In the genomic region with DNA sequence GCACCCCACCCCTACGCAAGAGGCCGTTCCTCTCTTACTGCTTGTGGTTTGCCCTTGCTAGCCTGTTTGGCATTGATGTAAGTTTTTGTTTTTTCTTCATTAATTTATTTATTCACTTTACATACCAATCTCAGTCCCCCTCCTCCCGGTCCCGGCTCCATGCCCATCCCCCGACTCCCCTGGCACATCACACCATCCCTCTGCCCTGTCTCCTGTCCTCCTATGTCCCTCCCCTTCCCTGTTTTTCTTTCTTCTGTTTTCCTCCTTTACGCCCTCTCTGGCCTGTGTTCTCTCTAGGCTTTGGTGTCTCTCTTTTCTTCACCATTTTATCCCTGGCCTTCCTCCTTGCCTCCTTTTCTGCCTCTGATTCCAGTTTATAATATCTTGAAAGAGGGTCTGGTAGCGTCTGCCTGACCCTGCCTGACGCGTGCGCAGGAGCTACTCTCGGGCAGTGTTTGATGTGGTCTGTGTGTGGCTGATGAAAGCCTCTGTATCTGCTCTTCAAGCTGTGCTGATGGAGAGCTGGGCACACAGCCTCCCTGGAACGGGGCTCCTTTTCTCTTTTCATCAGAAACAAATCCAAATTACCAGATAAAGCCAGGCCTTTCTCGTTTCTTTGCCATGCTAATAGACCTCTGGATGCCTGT, we compare ENCODE assay signal across 10 mouse cellular contexts.
DNase-seq lines count a peak whose midpoint lies in the region; ATAC-seq lines count a peak whose summit lies in the region.
"Had no signal": no experiment of that assay in that cellular context is flagged by ENCODE, and none has a peak within 500 bp of the region (broad histone marks: within the 10 kb centered on the region; RNA-seq: fewer than 3 reads in every experiment).

No protein-coding gene starts in this region.

- H3K4me1 ChIP-seq in hindbrain, embryonic 15.5 days (replicated peaks): peaks cover 20% of the 10 kb centered on the region

- peak; percentile 17 for DNase-seq in adrenal gland, postnatal 14 days
- no peak for DNase-seq in adrenal gland, postnatal 4 days (ENCODE audit: low spot score in 2 of 2)
- DNase-seq in left cerebral cortex, postnatal 4 days: peak; percentile 56
- no peak for DNase-seq in left cerebral cortex, postnatal 10 days (ENCODE audit: extremely low spot score in 1 of 2, low spot score in 2 of 2)
- DNase-seq in thymus, postnatal 0 days (ENCODE audit: low spot score): peak; percentile 16
- no peak for DNase-seq in MN1 (ENCODE audit: low spot score)
- no peak for DNase-seq in gastrocnemius, postnatal 36 days
- DNase-seq: gastrocnemius, adult 2 months had no signal

- intact Hi-C loops in left cerebral cortex, postnatal 4 days (cut with DNase I): no loop called here
- intact Hi-C loops in left cerebral cortex, postnatal 10 days (cut with DNase I): no loop called here
- intact Hi-C loops in gastrocnemius, postnatal 36 days (cut with DNase I): no loop called here

- no peaks in the 10 kb centered on the region for H3K27me3 ChIP-seq in hindbrain, embryonic 15.5 days
- H3K27me3 ChIP-seq: limb, embryonic 15.5 days had no signal

- H3K4me3 ChIP-seq in hindbrain, embryonic 15.5 days: no peak overlapping the region
- H3K4me3 ChIP-seq: gastrocnemius, adult 2 months; limb, embryonic 15.5 days had no signal

- 22% methylated on average over 13 of the region's 13 CpGs for WGBS in hindbrain, embryonic 15.5 days

- no peak overlapping the region for H3K9ac ChIP-seq in hindbrain, embryonic 15.5 days
- H3K9ac ChIP-seq: limb, embryonic 15.5 days had no signal

- peak; percentile 65; the same call in 1 of the 2 replicates for ATAC-seq in hindbrain, embryonic 15.5 days (ENCODE audit: low FRiP score, low read depth)

- no peaks in the 10 kb centered on the region for H3K9me3 ChIP-seq in hindbrain, embryonic 15.5 days
- H3K9me3 ChIP-seq: limb, embryonic 15.5 days had no signal

- no peaks in the 10 kb centered on the region for H3K36me3 ChIP-seq in hindbrain, embryonic 15.5 days
- H3K36me3 ChIP-seq: limb, embryonic 15.5 days had no signal

- H3K27ac ChIP-seq in hindbrain, embryonic 15.5 days (replicated peaks): peak overlapping the region; percentile 8; the same call in 1 of the 2 replicates
- H3K27ac ChIP-seq: gastrocnemius, adult 2 months; limb, embryonic 15.5 days had no signal

- peak overlapping the region; percentile 33 for H3K4me2 ChIP-seq in hindbrain, embryonic 15.5 days
- H3K4me2 ChIP-seq: limb, embryonic 15.5 days had no signal

Comparison
In these comparisons a context has a peak if more than half of its experiments do, and no peak if none do; other contexts are left out.
1. DNase-seq: peak in adrenal gland, postnatal 14 days (single experiment), left cerebral cortex, postnatal 4 days (single experiment) and thymus, postnatal 0 days (single experiment); none in adrenal gland, postnatal 4 days (0 of 2), left cerebral cortex, postnatal 10 days (0 of 2), MN1 (single experiment) and gastrocnemius, postnatal 36 days (0 of 2).